Mouse (Mus musculus): ENCODE data around the gene Tpo. TPM values are rescaled to one million over a fixed set of nuclear protein-coding genes. Genes with fewer than 3 reads are reported as not detected.

Gene Tpo
- polyA plus RNA-seq, 1 experiment from 2014 or later, result 0.35 TPM

GRCm38 (mm10) chr12:30034681-30035080 is 97.7 kb downstream of the Tpo start:
- no peaks in the 10 kb centered on the region for H3K36me3 ChIP-seq (replicated peaks)
- H3K4me3 ChIP-seq, result no peak overlapping the region
- 89% methylated on average over 5 of the region's 5 CpGs for WGBS
- ATAC-seq (replicated peaks), result no peak
- no peak overlapping the region for H3K4me2 ChIP-seq
- H3K27ac ChIP-seq, result no peak overlapping the region
- no peaks in the 10 kb centered on the region for H3K9me3 ChIP-seq
- no peaks in the 10 kb centered on the region for H3K27me3 ChIP-seq (replicated peaks)
- no peak overlapping the region for H3K9ac ChIP-seq
- H3K4me1 ChIP-seq, result peaks cover 5% of the 10 kb centered on the region; the same call in 1 of the 2 replicates

GRCm38 (mm10) chr12:30030571-30030970 is 101.9 kb downstream of the Tpo start:
- H3K4me3 ChIP-seq, result no peak overlapping the region
- no peak for ATAC-seq (replicated peaks)
- H3K36me3 ChIP-seq (replicated peaks), result no peaks in the 10 kb centered on the region
- H3K27ac ChIP-seq, result no peak overlapping the region
- whole genome bisulfite sequencing, result 85% methylated on average over 5 of the region's 5 CpGs
- no peaks in the 10 kb centered on the region for H3K4me1 ChIP-seq
- H3K4me2 ChIP-seq, result no peak overlapping the region
- H3K9ac ChIP-seq, result no peak overlapping the region
- no peaks in the 10 kb centered on the region for H3K9me3 ChIP-seq
- no peaks in the 10 kb centered on the region for H3K27me3 ChIP-seq (replicated peaks)

DNA sequence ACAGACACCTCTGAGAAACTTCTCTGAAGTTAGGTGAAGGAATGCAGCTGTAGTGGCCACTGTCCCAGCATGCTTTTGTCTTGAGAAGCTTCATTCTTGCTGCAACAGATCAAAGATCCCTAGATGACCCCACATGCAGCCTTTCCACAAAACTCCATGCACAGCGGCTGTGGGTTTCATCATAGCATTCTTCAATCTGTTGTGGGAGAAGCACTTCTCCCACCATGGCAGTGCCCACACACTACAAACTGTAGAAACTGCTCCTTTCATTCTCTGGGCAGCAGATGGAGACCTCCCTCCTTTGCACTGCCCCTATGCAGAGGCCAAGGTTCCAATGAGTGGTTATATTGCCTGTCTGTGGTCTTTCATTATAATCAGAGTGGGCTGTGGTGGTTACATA is 103.3 kb downstream of the Tpo start:
- Histone ChIP-seq H3K4me3 (no peak overlapping the region), H3K27ac (no peak overlapping the region), H3K4me1 (no peaks in the 10 kb centered on the region), H3K9me3 (no peaks in the 10 kb centered on the region), H3K36me3 (replicated peaks) (no peaks in the 10 kb centered on the region), H3K27me3 (replicated peaks) (no peaks in the 10 kb centered on the region), H3K9ac (no peak overlapping the region), H3K4me2 (no peak overlapping the region)
- 94% methylated on average over 1 of the region's 1 CpGs for WGBS
- ATAC-seq (replicated peaks), result no peak

GRCm38 (mm10) chr12:30027721-30028340 is 104.6 kb downstream of the Tpo start:
- Histone ChIP-seq H3K36me3 (replicated peaks) (0 out of 2 replicates have a peak, but pooled peaks cover 3% of the 10 kb centered on the region), H3K9me3 (no peaks in the 10 kb centered on the region), H3K9ac (no peak overlapping the region), H3K4me3 (no peak overlapping the region), H3K4me1 (no peaks in the 10 kb centered on the region), H3K27ac (no peak overlapping the region), H3K4me2 (no peak overlapping the region), H3K27me3 (replicated peaks) (no peaks in the 10 kb centered on the region)
- ATAC-seq (replicated peaks), result no peak
- WGBS, result 91% methylated on average over 3 of the region's 3 CpGs

DNA sequence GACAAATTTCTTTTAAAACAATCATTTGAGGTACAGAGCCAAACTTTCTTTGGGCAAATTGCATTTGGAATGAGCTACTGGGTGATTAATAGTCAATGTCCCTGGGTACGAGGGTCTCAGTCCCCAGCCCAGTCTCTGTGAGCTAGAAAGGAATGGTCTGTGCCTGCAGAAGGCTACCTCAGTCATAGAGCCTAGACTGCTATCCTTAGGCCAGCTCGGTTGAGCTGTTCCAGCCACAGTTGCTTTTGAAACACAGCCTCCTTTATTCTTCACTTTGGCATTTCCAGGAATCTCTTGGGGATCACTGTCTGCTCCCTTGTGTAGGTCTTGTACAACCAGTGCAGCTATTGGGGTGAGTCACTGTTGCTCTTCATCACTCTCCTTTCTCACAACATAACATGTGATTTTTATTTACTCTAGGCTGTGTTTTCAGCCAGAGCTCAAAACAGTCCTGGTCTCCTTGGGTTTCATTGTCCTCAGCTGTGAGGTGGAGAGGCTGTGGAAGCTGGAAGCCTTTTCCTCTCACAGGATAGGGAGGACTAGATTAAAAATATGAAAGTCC is 108.1 kb downstream of the Tpo start:
- Histone ChIP-seq H3K4me1 (no peaks in the 10 kb centered on the region), H3K9me3 (no peaks in the 10 kb centered on the region), H3K4me2 (no peak overlapping the region), H3K36me3 (replicated peaks) (peaks cover 3% of the 10 kb centered on the region; the same call in 1 of the 2 replicates), H3K27me3 (replicated peaks) (no peaks in the 10 kb centered on the region), H3K9ac (no peak overlapping the region), H3K4me3 (no peak overlapping the region), H3K27ac (no peak overlapping the region)
- 46% methylated on average over 2 of the region's 2 CpGs for WGBS
- ATAC-seq (replicated peaks), result no peak

- Histone ChIP-seq H3K9me3 (no peaks in the 10 kb centered on the region), H3K4me3 (no peak overlapping the region), H3K27ac (no peak overlapping the region), H3K4me2 (no peak overlapping the region), H3K4me1 (no peaks in the 10 kb centered on the region), H3K27me3 (replicated peaks) (no peaks in the 10 kb centered on the region), H3K36me3 (replicated peaks) (peaks cover 3% of the 10 kb centered on the region), H3K9ac (no peak overlapping the region)
- WGBS, result 22% methylated on average over 3 of the region's 3 CpGs
- no peak for ATAC-seq (replicated peaks)
These were observed 108.9 kb downstream of the Tpo start for GRCm38 (mm10) chr12:30023491-30023890.

DNA sequence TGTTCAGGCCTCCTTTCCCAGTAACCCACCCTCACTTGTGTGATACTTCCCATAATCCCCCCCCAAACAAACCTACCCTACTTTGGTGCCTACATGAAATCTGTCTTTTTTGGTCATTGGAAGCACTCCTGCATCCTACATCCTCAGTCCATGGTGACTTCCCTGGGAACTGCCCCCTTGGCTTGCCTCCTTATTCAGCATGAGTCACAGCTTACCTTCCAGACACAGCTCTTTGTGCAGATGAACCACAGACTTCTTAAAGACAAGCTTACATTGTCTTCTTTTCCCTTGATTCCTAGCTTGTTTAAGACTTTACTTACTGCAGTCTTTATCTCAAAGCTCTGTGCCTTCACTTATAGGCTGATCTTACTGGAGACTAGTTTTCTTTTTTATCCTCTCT is 112.0 kb downstream of the Tpo start:
- H3K4me1 ChIP-seq, result no peaks in the 10 kb centered on the region
- H3K9ac ChIP-seq, result no peak overlapping the region
- peaks cover 6% of the 10 kb centered on the region for H3K36me3 ChIP-seq (replicated peaks)
- H3K27me3 ChIP-seq (replicated peaks), result no peaks in the 10 kb centered on the region
- no peak overlapping the region for H3K4me3 ChIP-seq
- no peaks in the 10 kb centered on the region for H3K9me3 ChIP-seq
- no peak for ATAC-seq (replicated peaks)
- no peak overlapping the region for H3K27ac ChIP-seq
- H3K4me2 ChIP-seq, result no peak overlapping the region

DNA sequence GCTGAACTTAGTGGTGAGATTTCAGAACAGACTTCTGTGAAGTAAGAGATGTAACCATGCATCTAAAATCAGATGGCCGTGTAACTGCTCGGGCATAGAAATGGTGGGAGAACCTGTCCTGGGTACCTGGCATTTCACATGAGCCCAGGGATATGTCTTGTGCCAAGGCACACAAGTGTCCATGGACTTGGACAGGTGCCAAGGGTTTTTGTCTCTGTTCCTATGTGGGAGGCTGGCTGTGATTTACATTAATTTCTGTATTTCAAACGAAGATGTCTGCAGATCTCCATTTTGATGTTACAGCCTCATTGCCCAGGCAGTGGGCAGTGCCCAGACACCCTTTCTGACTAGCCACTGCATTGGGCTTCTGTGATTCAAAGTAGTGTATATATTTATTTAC is 115.3 kb downstream of the Tpo start:
- no peak overlapping the region for H3K27ac ChIP-seq
- no peaks in the 10 kb centered on the region for H3K4me1 ChIP-seq
- 88% methylated on average over 3 of the region's 3 CpGs for WGBS
- no peak overlapping the region for H3K4me3 ChIP-seq
- H3K4me2 ChIP-seq, result no peak overlapping the region
- no peak overlapping the region for H3K9ac ChIP-seq
- H3K36me3 ChIP-seq (replicated peaks), result peaks cover 20% of the 10 kb centered on the region
- no peaks in the 10 kb centered on the region for H3K9me3 ChIP-seq
- no peaks in the 10 kb centered on the region for H3K27me3 ChIP-seq (replicated peaks)
- ATAC-seq (replicated peaks), result no peak; the same call in 1 of the 2 replicates

DNA sequence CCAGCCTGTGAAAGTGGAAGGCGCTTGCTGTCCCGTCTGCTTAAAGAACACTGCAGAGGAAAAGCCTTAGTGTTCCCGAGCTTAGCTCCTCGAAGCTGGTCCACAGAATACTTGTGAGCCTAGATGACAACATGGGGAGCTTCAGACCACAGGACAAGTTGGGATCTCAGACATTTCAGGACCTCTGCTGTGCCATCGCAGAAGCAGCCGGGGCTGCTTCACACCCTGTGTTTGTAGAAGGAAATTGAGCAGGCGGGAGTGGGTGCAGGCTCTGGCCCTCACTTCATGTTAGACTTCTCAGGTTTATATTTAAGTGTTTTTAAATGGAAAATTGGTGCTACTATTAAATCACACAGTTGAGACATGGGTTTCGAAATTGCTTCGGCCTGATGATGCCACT is 116.9 kb downstream of the Tpo start:
- H3K4me1 ChIP-seq, result no peaks in the 10 kb centered on the region
- H3K9ac ChIP-seq, result no peak overlapping the region
- H3K27me3 ChIP-seq (replicated peaks), result no peaks in the 10 kb centered on the region
- no peaks in the 10 kb centered on the region for H3K9me3 ChIP-seq
- WGBS, result 89% methylated on average over 9 of the region's 9 CpGs
- no peak overlapping the region for H3K4me2 ChIP-seq
- no peak overlapping the region for H3K27ac ChIP-seq
- H3K36me3 ChIP-seq (replicated peaks), result peaks cover 30% of the 10 kb centered on the region
- ATAC-seq (replicated peaks), result no peak
- no peak overlapping the region for H3K4me3 ChIP-seq

GRCm38 (mm10) chr12:30008741-30009140 is 123.7 kb downstream of the Tpo start:
- H3K27me3 ChIP-seq (replicated peaks), result no peaks in the 10 kb centered on the region
- no peaks in the 10 kb centered on the region; the same call in 1 of the 2 replicates for H3K4me1 ChIP-seq
- 85% methylated on average over 5 of the region's 5 CpGs for WGBS
- no peaks in the 10 kb centered on the region for H3K9me3 ChIP-seq
- H3K4me3 ChIP-seq, result no peak overlapping the region
- no peak for ATAC-seq (replicated peaks)
- H3K4me2 ChIP-seq, result no peak overlapping the region
- no peak overlapping the region for H3K27ac ChIP-seq
- H3K36me3 ChIP-seq (replicated peaks), result peaks cover 47% of the 10 kb centered on the region
- H3K9ac ChIP-seq, result no peak overlapping the region

DNA sequence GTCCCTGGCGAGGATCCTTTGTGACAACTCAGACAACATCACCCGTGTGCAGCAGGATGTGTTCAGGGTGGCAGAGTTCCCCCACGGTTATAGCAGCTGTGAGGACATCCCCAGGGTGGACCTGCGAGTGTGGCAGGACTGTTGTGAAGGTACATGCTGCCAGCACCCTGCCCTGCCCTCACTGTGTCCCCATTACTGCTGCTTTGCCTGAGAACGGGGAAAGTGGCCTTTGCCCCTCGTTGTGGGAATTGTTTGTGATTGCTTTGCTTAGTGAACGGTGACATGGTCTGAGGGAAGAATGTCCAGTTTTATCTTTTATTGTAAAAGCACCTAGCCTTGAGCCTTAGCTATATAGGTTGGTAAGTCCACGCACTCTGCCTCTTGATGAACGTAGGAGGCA is 125.8 kb downstream of the Tpo start:
- Histone ChIP-seq H3K36me3 (replicated peaks) (peaks cover 46% of the 10 kb centered on the region), H3K27ac (no peak overlapping the region), H3K4me1 (no peaks in the 10 kb centered on the region; the same call in 1 of the 2 replicates), H3K9ac (no peak overlapping the region), H3K27me3 (replicated peaks) (no peaks in the 10 kb centered on the region), H3K4me2 (no peak overlapping the region), H3K4me3 (no peak overlapping the region), H3K9me3 (no peaks in the 10 kb centered on the region)
- WGBS, result 83% methylated on average over 9 of the region's 9 CpGs
- no peak for ATAC-seq (replicated peaks)
